Mouse (Mus musculus) liver, embryonic 14.5 days (tissue): ENCODE measurements around the gene Fcrl5. TPM values are rescaled to one million over a fixed set of nuclear protein-coding genes. Genes with fewer than 3 reads are reported as not detected.
"Not testable (repeated sequence)": the region's sequence is repeated elsewhere in the genome, so short reads cannot be mapped to it uniquely, and the experiment has no call there.

ENCODE experiments used
- ATAC-seq: fragments of 200-750 bp; cut with Nextera tagmentation; 2 replicates; pipeline ENCODE4 v1.8.0; 2017; ENCODE audit warnings: moderate number of reproducible peaks, mild to moderate bottlenecking, moderate library complexity; ENCODE audit not compliant: insufficient read depth
- DNase-seq, 3 experiments: peaks; one replicate each; pipeline ENCODE4 v3.0.0-alpha.2; 2012 to 2013; ENCODE audit warnings: low read depth in 3 of 3, low spot score in 3 of 3
- H3K27ac ChIP-seq: fragments of 300-500 bp; sonication (generic); 2 replicates; pipeline ENCODE4 v1.5.1; 2014; ENCODE audit warnings: moderate library complexity, mild to moderate bottlenecking, control low read depth, inconsistent platforms
- H3K27me3 ChIP-seq: fragments of 300-500 bp; sonication (generic); 2 replicates; pipeline ENCODE4 v1.6.1; 2014; ENCODE audit warnings: mild to moderate bottlenecking, low read length, moderate library complexity; ENCODE audit not compliant: control insufficient read depth, insufficient read depth
- H3K36me3 ChIP-seq: fragments of 300-500 bp; sonication (generic); replicated peaks from 2 replicates; pipeline ENCODE4 v1.6.1; 2014; ENCODE audit warnings: low read depth; ENCODE audit not compliant: control insufficient read depth, insufficient read depth
- H3K4me1 ChIP-seq, 2 experiments: fragments of 200-500 bp in 1 of 2; fragments of 300-500 bp in 1 of 2; sonication (generic) in 1 of 2; replicated peaks; 2 replicates each; pipeline ENCODE4 v1.6.1; 2012 to 2014; ENCODE audit warnings: antibody characterized with exemption in 1 of 2, inconsistent platforms in 1 of 2, low read length in 1 of 2; ENCODE audit not compliant: control insufficient read depth in 2 of 2, insufficient read depth in 2 of 2
- H3K4me2 ChIP-seq: fragments of 300-500 bp; sonication (generic); 2 replicates; pipeline ENCODE4 v1.6.1; 2014; ENCODE audit warnings: low read depth, mild to moderate bottlenecking, control low read depth, moderate library complexity
- H3K4me3 ChIP-seq, 2 experiments: fragments of 200-500 bp in 1 of 2; fragments of 300-500 bp in 1 of 2; sonication (generic) in 1 of 2; 2 replicates each; pipeline ENCODE4 v1.5.1; 2012 to 2014; ENCODE audit warnings: low read depth in 2 of 2, low read length in 2 of 2, mild to moderate bottlenecking in 2 of 2, control low read depth in 1 of 2, inconsistent platforms in 1 of 2, moderate library complexity in 1 of 2; ENCODE audit not compliant: insufficient read depth in 1 of 2
- H3K9ac ChIP-seq: fragments of 300-500 bp; sonication (generic); replicated peaks from 2 replicates; pipeline ENCODE4 v1.6.1; 2014; ENCODE audit warnings: mild to moderate bottlenecking, control low read depth, moderate library complexity
- H3K9me3 ChIP-seq: fragments of 300-500 bp; sonication (generic); 2 replicates; pipeline ENCODE4 v1.6.1; 2016; ENCODE audit warnings: low read length, mixed read lengths; ENCODE audit not compliant: control insufficient read depth
- CTCF ChIP-seq: IDR thresholded peaks from 2 replicates; pipeline ENCODE4 v1.5.1; 2016; ENCODE audit warnings: antibody characterized with exemption, low read depth, control low read depth
- EP300 ChIP-seq: IDR thresholded peaks from 2 replicates; pipeline ENCODE4 v1.6.1; 2016; ENCODE audit warnings: antibody characterized with exemption, low read depth
- WGBS: fragments of 180-500 bp; shearing (Covaris S2); extraction: QIAGEN DNeasy Blood & Tissue Kit; methylation state at CpG from one replicate; pipeline ENCODE4 v1.1.7; 2014; ENCODE audit not compliant: insufficient replicate concordance; 5-methylcytosine and 5-hydroxymethylcytosine counted together
- polyA plus RNA-seq, 2 experiments: library from polyadenylated mRNA; depleted of rRNA in 1 of 2; stranded (reverse) in 1 of 2; unstranded in 1 of 2; fragments of >200 nt; fragmentation: Nextera tagmentation in 1 of 2; extraction: Ambion mirVana in 1 of 2; gene quantifications; 2 replicates each; pipeline versions ENCODE4 v1.2.1 to v1.2.3; 2012 to 2014

Fcrl5 gene
- polyA plus RNA-seq, 2 experiments: not detected

GRCm38 (mm10) chr3:87467416-87467815 lies 31.8 kb downstream of the Fcrl5 start:
- no peak for ATAC-seq
- Histone ChIP-seq H3K4me1 (no peaks in the 10 kb centered on the region), H3K27me3 (no peaks in the 10 kb centered on the region), H3K27ac (no peak overlapping the region), H3K9ac (no peak overlapping the region), H3K9me3 (no peaks in the 10 kb centered on the region), H3K36me3 (no peaks in the 10 kb centered on the region), H3K4me3 (no peak overlapping the region), H3K4me2 (no peak overlapping the region)
- WGBS: 67% methylated on average over 9 of the region's 9 CpGs
- TF ChIP-seq CTCF (no peak), EP300 (no peak)
- DNase-seq: no peak

GRCm38 (mm10) chr3:87477948-87478347 lies 42.4 kb downstream of the Fcrl5 start:
- H3K4me2 ChIP-seq, H3K4me1 ChIP-seq, H3K36me3 ChIP-seq, H3K27me3 ChIP-seq, H3K4me3 ChIP-seq, DNase-seq, H3K9me3 ChIP-seq, H3K9ac ChIP-seq, H3K27ac ChIP-seq, ATAC-seq: not testable (repeated sequence)
- WGBS: 58% methylated on average over 3 of the region's 3 CpGs

GRCm38 (mm10) chr3:87478596-87478995 lies 43.0 kb downstream of the Fcrl5 start:
- not testable (repeated sequence) for H3K27me3 ChIP-seq, H3K27ac ChIP-seq, DNase-seq, H3K4me1 ChIP-seq, ATAC-seq, H3K4me2 ChIP-seq, H3K9me3 ChIP-seq, H3K9ac ChIP-seq, H3K36me3 ChIP-seq, H3K4me3 ChIP-seq
- WGBS: 56% methylated on average over 6 of the region's 6 CpGs

- not testable (repeated sequence) for H3K9ac ChIP-seq, H3K9me3 ChIP-seq, ATAC-seq, H3K36me3 ChIP-seq, H3K4me3 ChIP-seq, H3K27me3 ChIP-seq, H3K27ac ChIP-seq, H3K4me2 ChIP-seq, H3K4me1 ChIP-seq, DNase-seq
These were observed 43.7 kb downstream of the Fcrl5 start for GRCm38 (mm10) chr3:87479230-87479629.

GRCm38 (mm10) chr3:87487392-87487791 lies 51.8 kb downstream of the Fcrl5 start:
- Histone ChIP-seq H3K4me2 (no peak overlapping the region), H3K4me3 (no peak overlapping the region), H3K9ac (no peak overlapping the region), H3K9me3 (no peaks in the 10 kb centered on the region), H3K27ac (no peak overlapping the region), H3K4me1 (no peaks in the 10 kb centered on the region), H3K36me3 (no peaks in the 10 kb centered on the region), H3K27me3 (no peaks in the 10 kb centered on the region)
- WGBS: 68% methylated on average over 4 of the region's 4 CpGs
- ATAC-seq (no peak), DNase-seq (no peak)
- no peak for TF ChIP-seq EP300
- TF ChIP-seq CTCF: no peak

- Histone ChIP-seq H3K27me3 (no peaks in the 10 kb centered on the region), H3K4me1 (no peaks in the 10 kb centered on the region), H3K36me3 (no peaks in the 10 kb centered on the region), H3K27ac (no peak overlapping the region), H3K9me3 (no peaks in the 10 kb centered on the region), H3K9ac (no peak overlapping the region), H3K4me3 (no peak overlapping the region), H3K4me2 (no peak overlapping the region)
- DNase-seq: no peak
- TF ChIP-seq EP300 (no peak), CTCF (no peak)
- WGBS: 42% methylated on average over 2 of the region's 2 CpGs
- ATAC-seq: no peak
These were observed 52.3 kb downstream of the Fcrl5 start for GRCm38 (mm10) chr3:87487911-87488310.
